Comparison of ENCODE assay signal across 16 mouse cellular contexts in the genomic region with DNA sequence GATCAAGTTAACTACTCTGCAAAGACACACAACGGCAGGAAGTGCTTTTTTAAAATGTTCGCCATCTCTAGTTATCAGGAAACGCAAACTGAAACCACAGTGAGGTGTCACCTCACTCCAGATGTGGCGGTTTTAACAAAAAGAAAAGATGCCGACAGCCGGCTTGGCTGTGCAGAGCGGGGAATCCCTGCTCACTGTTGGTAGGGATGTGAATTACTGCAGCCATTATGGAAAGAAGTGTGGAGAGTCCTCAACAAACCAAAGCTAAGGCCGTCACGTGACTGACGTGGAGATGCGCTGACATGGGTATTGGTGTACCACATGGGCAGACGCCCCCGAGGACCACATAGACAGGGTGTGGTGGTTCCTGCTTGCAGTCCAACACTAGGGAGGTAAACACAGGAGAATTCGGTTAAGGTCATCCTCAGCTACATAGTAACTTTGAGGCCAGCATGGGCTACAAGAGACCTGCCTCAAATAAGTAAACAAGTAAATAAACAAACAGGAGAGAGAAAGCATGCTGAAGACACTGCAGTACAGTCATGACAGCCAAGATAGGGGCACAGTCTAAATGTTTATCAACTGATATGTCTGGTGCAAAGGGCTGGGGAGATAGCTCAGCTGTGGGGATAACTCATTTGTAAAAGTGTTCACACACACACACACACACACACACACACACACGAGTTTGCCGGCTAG. TPM values are rescaled to one million over a fixed set of nuclear protein-coding genes. Genes with fewer than 3 reads are reported as not detected.
A peak's percentile ranks its signal among the peaks of the same experiment; 100 is the strongest.
DNase-seq lines count a peak whose midpoint lies in the region.
"Had no signal": no experiment of that assay in that cellular context is flagged by ENCODE, and none has a peak within 500 bp of the region (broad histone marks: within the 10 kb centered on the region; RNA-seq: fewer than 3 reads in every experiment).

No protein-coding gene starts in this region.

- WGBS in hindbrain, embryonic 10.5 days: 94% methylated on average over 16 of the region's 16 CpGs

- intact Hi-C loops in heart, postnatal 36 days (cut with DNase I): no loop called here
- intact Hi-C loops in left cerebral cortex, postnatal 36 days (cut with DNase I): no loop called here

- no peak overlapping the region for H3K27ac ChIP-seq in hindbrain, embryonic 10.5 days
- H3K27ac ChIP-seq: embryonic facial prominence, embryonic 15.5 days; heart, embryonic 15.5 days; hindbrain, embryonic 15.5 days; limb, embryonic 13.5 days had no signal

- no peaks in the 10 kb centered on the region for H3K9me3 ChIP-seq in megakaryocyte, embryonic 14.5 days
- H3K9me3 ChIP-seq in hindbrain, embryonic 10.5 days: no peaks in the 10 kb centered on the region
- H3K9me3 ChIP-seq: embryonic facial prominence, embryonic 15.5 days; heart, embryonic 15.5 days; hindbrain, embryonic 15.5 days; limb, embryonic 13.5 days had no signal

- peak overlapping the region; percentile 62 for H3K4me3 ChIP-seq in megakaryocyte, embryonic 14.5 days (replicated peaks)
- H3K4me3 ChIP-seq in hindbrain, embryonic 10.5 days: no peak overlapping the region
- H3K4me3 ChIP-seq: embryonic facial prominence, embryonic 15.5 days; heart, embryonic 15.5 days; hindbrain, embryonic 15.5 days; limb, embryonic 13.5 days had no signal

- H3K27me3 ChIP-seq in megakaryocyte, embryonic 14.5 days (replicated peaks): no peaks in the 10 kb centered on the region
- H3K27me3 ChIP-seq in hindbrain, embryonic 10.5 days (ENCODE audit: insufficient read depth, poor library complexity, severe bottlenecking): no peaks in the 10 kb centered on the region
- H3K27me3 ChIP-seq: embryonic facial prominence, embryonic 15.5 days; heart, embryonic 15.5 days; hindbrain, embryonic 15.5 days; limb, embryonic 13.5 days had no signal

- peaks cover 65% of the 10 kb centered on the region for H3K4me1 ChIP-seq in megakaryocyte, embryonic 14.5 days
- no peaks in the 10 kb centered on the region for H3K4me1 ChIP-seq in hindbrain, embryonic 10.5 days (replicated peaks)
- H3K4me1 ChIP-seq: embryonic facial prominence, embryonic 15.5 days; heart, embryonic 15.5 days; hindbrain, embryonic 15.5 days; limb, embryonic 13.5 days had no signal

- peak; percentile 83 for DNase-seq in heart, adult 11 months
- DNase-seq in heart, postnatal 36 days: no peak
- DNase-seq in induced T-regulatory cell, adult 2 months (ENCODE audit: low read depth): peak; percentile 87
- DNase-seq in thymus, postnatal 14 days: peak; percentile 55
- no peak for DNase-seq in hindbrain, embryonic 10.5 days (ENCODE audit: low spot score)
- no peak for DNase-seq in left cerebral cortex, postnatal 36 days (ENCODE audit: low spot score in 2 of 2)
- DNase-seq in kidney, postnatal 25 days: no peak
- DNase-seq: adrenal gland, adult 2 months; cerebellum, postnatal 36 days; gastrocnemius, postnatal 25 days; right cerebral cortex, postnatal 14 days had no signal

- H3K36me3 ChIP-seq in megakaryocyte, embryonic 14.5 days (replicated peaks; ENCODE audit: low read length): peaks cover 85% of the 10 kb centered on the region
- H3K36me3 ChIP-seq in hindbrain, embryonic 10.5 days: peaks cover 50% of the 10 kb centered on the region

RNA-seq across cellular contexts. Expression of gene Os9, which starts 13.2 kb away (rescaled TPM):
- 10 to 100 TPM; 25.2 to 29.7 TPM for total RNA-seq in heart, postnatal 36 days (2021)
- polyA plus RNA-seq in megakaryocyte, embryonic 14.5 days (2012; ENCODE audit: insufficient read depth, low replicate concordance): 140 and 267 TPM in 2 replicates
- polyA plus RNA-seq in hindbrain, embryonic 10.5 days (2016; fragmentation: Nextera tagmentation; extraction: Ambion mirVana): 69.4 and 85.5 TPM in 2 replicates
- total RNA-seq in left cerebral cortex, postnatal 36 days (2021): 100 to 1,000 TPM; 118 to 119 TPM

RNA-seq across cellular contexts. Expression of gene Agap2, which starts 32.6 kb away (rescaled TPM):
- total RNA-seq in heart, postnatal 36 days (2021): 1 to 10 TPM; 5.6 to 7.0 TPM
- polyA plus RNA-seq in megakaryocyte, embryonic 14.5 days (2012; ENCODE audit: insufficient read depth, low replicate concordance): 26.5 and 79.5 TPM in 2 replicates
- 0.12 and 0.33 TPM in 2 replicates for polyA plus RNA-seq in hindbrain, embryonic 10.5 days (2016; fragmentation: Nextera tagmentation; extraction: Ambion mirVana)
- total RNA-seq in left cerebral cortex, postnatal 36 days (2021): 100 to 1,000 TPM; 680 to 686 TPM
- polyA plus RNA-seq: heart, embryonic 15.5 days had no signal

RNA-seq across cellular contexts. Expression of gene Tspan31, which starts 37.6 kb away (rescaled TPM):
- 10 to 100 TPM; 43.8 to 46.9 TPM for total RNA-seq in heart, postnatal 36 days (2021)
- polyA plus RNA-seq in megakaryocyte, embryonic 14.5 days (2012; ENCODE audit: insufficient read depth, low replicate concordance): 4.8 and 51.5 TPM in 2 replicates
- polyA plus RNA-seq in hindbrain, embryonic 10.5 days (2016; fragmentation: Nextera tagmentation; extraction: Ambion mirVana): 177 and 187 TPM in 2 replicates
- 10 to 100 TPM; 63.5 to 66.3 TPM for total RNA-seq in left cerebral cortex, postnatal 36 days (2021)

RNA-seq across cellular contexts. Expression of gene Cdk4, which starts 44.4 kb away (rescaled TPM):
- total RNA-seq in heart, postnatal 36 days (2021): 10 to 100 TPM; 76.7 to 85.5 TPM
- 288 and 833 TPM in 2 replicates for polyA plus RNA-seq in megakaryocyte, embryonic 14.5 days (2012; ENCODE audit: insufficient read depth, low replicate concordance)
- polyA plus RNA-seq in hindbrain, embryonic 10.5 days (2016; fragmentation: Nextera tagmentation; extraction: Ambion mirVana): 2,665 and 2,802 TPM in 2 replicates
- 10 to 100 TPM; 76.9 to 88.1 TPM for total RNA-seq in left cerebral cortex, postnatal 36 days (2021)

RNA-seq across cellular contexts. Expression of gene March9, which starts 47.7 kb away (rescaled TPM):
- total RNA-seq in heart, postnatal 36 days (2021): 1 to 10 TPM; 2.3 to 2.9 TPM
- polyA plus RNA-seq in megakaryocyte, embryonic 14.5 days (2012; ENCODE audit: insufficient read depth, low replicate concordance): 1.3 and 3.3 TPM in 2 replicates
- polyA plus RNA-seq in hindbrain, embryonic 10.5 days (2016; fragmentation: Nextera tagmentation; extraction: Ambion mirVana): 1.2 and 1.6 TPM in 2 replicates
- total RNA-seq in left cerebral cortex, postnatal 36 days (2021): 10 to 100 TPM; 21.5 to 24.9 TPM

Comparison
In these comparisons a context has a peak if more than half of its experiments do, and no peak if none do; other contexts are left out.
1. DNase-seq: peak in heart, adult 11 months (single experiment), induced T-regulatory cell, adult 2 months (single experiment) and thymus, postnatal 14 days (single experiment); none in heart, postnatal 36 days (0 of 2), hindbrain, embryonic 10.5 days (single experiment), left cerebral cortex, postnatal 36 days (0 of 2) and kidney, postnatal 25 days (0 of 2).
2. RNA of gene Agap2, which starts 32.6 kb away (total RNA-seq): 680 to 686 TPM in left cerebral cortex, postnatal 36 days; 5.6 to 7.0 TPM in heart, postnatal 36 days; every median in the first group is over 10 times any median in the second.